Mouse (Mus musculus): ENCODE results near the gene Pramef25.
A peak's percentile ranks its signal among the peaks of the same experiment; 100 is the strongest.
"Not testable (repeated sequence)": the region's sequence is repeated elsewhere in the genome, so short reads cannot be mapped to it uniquely, and the experiment has no call there.

Pramef25 gene

DNA sequence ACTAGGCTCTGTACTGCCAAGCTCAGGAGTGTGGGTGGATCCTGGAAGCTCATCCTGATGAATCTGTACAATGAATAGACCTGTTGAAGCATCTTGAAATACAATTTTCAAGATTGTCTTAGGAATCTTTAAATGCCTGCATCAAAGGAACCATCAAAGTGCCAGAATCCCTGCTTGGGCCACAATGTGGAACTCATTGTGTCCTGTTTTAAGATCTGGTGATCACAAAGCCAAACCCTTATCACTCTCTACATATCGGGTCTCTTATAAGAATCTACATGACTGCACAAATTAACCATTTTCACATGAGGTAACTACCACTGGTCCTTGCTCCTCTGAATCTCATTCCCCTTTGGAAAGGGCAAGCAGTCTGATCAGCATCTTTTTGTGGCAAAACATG lies at the start of gene Pramef25:
Gene Pramef25 (minus strand): TSS at position 101 of the 400 bp plus-strand sequence.
- not testable (repeated sequence) for DNase-seq

DNA sequence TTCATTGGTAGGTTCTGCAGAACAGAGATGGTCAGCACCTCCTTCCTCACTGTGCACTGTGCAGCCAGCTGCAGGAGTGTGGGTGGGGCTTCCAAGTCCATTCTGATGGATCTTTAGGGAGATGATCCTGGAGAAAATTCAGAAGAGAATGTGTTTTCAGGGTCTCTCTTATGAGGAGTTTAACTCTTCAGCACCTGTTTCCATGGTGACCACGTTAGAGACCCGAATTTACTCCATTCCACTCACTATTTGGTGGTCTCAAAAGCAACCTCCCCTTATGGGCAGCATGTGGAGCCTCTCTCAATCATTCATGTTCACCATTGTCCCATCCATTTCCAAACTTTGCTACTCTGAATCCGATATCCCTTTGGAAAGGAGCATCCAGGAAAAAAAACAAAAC lies 43.5 kb upstream of the Pramef25 start, which contains the start of gene Pramef17:
Gene Pramef17 (minus strand): TSS at position 101 of the 400 bp plus-strand sequence.
- not testable (repeated sequence) for DNase-seq

DNA sequence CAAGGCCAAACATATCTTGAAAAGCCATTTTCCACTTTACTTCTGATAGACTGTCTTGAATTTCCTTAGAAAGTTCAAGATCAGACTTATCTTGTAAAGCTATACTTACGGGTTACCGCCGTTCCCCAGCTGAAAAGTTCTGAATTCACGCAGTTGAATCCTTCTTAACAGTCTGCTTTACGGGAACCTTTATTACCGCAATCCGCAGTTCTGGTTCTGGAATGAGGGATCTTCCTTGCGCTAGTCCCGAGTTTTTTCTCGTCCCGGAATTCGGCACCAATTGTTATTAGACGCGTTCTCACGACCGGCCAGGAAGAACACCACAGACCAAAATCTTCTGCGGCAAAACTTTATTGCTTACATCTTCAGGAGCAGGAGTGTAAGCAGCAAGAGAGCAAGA lies 37.3 kb upstream of the Pramef25 start:
- DNase-seq: peak; percentile 40

DNA sequence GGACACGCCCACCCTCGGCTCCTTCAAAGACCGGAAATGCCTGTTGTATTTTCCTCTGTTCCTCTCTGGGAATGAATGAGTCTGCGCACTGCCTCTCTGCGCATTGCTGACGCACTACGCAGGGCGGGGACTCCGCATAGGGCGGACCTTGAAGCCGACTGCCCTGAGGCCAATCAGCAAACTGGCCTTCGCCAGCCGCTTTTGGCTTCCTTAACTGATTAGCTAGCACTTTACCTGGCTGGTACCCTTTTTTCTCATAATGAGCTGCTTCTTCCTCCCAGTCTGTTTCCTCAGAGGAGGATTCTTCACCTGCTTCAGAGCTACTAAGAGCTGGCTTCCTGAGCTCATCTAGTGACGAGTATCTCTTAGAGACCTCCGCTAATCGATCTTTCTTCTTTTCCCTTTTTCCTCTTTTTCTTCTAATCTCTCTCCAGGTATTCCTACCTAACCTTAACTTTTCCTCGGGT lies 36.7 kb upstream of the Pramef25 start:
- not testable (repeated sequence) for DNase-seq

DNA sequence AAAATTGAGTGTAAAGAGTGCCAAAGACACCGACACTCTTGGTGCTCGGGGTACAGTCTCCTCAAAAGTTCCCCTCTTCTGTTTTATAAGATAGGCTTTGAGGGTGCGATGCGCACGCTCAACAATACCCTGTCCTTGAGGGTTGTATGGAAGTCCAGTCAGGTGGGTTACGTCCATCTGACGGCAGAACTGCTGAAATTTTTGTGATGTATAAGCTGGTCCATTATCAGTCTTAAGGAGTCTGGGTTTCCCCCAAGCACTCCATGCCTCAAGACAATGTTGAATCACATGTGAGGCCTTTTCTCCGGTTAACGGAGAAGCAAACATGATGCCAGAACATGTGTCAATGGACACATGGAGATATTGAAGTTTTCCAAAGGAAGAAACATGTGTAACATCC lies 34.9 kb upstream of the Pramef25 start:
- DNase-seq: peak; percentile 8

DNA sequence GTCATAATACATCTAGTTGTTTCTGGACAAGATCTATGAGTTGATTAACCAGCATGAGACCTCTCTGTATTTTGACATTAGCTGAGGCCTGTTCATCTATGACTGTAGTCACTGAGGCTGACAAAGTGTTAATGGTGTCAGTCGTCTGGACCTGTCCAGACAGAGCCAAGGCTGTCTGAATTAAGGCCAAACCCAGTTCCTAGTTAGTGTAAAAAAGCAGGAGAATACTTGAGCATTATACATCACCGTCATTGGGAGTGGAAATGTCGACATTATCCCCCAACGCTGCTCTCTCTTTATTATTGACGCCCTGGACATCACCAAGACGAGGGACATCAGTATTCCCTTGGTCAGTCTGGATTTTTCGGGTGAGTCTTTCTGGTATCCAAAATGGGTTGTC lies 34.3 kb upstream of the Pramef25 start:
- not testable (repeated sequence) for DNase-seq

DNA sequence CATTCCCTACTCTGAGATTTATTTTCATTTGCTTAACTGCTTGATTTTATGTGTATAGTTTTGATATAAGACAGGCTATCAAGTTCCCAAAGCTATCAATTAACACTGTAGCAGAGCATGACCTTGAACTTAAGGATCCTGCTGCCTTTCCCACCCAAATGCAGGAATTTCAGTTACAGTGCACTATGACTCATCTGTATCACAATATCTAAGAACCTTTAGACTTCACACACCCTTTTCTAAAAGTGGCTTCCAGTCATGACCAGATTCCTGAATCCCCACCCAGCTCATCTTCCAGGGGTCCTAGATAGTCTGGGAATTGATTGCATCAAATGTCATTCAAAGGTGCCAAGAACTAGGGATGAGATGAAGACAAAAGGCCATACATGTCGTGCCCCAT lies 32.6 kb upstream of the Pramef25 start:
- not testable (repeated sequence) for DNase-seq

DNA sequence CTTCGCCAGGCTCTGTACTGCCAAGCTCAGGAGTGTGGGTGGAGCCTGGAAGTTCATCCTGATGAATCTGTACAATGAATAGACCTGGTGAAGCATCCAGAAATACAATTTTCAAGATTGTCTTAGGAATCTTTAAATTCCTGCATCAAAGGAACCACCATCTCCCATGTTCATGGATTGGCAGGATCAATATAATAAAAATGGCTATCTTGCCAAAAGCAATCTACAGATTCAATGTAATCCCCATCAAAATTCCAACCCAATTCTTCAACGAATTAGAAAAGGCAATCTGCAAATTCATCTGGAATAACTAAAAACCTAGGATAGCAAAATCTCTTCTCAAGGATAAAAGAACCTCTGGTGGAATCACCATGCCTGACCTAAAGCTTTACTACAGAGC lies 16.0 kb upstream of the Pramef25 start, which contains the start of gene Gm13101:
Gene Gm13101 (minus strand): TSS at position 101 of the 400 bp plus-strand sequence.
- not testable (repeated sequence) for DNase-seq

DNA sequence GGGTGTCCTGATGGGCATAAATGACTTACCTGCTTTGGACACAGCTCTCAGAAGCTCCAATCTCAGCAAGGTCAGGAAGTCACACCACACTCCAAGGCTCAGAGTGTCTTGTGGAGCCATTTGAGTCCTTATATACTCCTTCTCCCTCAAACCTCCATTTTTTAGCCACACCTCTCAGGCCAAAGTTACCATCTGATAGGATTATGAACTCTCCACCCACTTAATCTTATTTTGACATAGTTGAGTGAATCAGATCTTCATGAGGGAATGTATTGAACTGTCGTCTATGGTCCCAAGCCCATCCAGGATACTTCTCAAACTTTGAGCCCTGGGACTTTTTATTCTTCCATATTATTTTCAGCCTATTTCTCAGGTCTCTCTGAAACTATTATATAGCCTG lies 50.5 kb downstream of the Pramef25 start, which contains the start of gene Pramef6:
Gene Pramef6 (minus strand): TSS at position 101 of the 400 bp plus-strand sequence.
- not testable (repeated sequence) for DNase-seq

Data from right cerebral cortex, postnatal 14 days (tissue).